Mouse (Mus musculus) urinary bladder, adult 18-20 months (tissue): ENCODE measurements around the gene Zfp28.
"Not testable (repeated sequence)": the region's sequence is repeated elsewhere in the genome, so short reads cannot be mapped to it uniquely, and the experiment has no call there.

ENCODE experiments used
- DNase-seq, 2 experiments: peaks; one replicate each; pipeline ENCODE4 v3.0.0; 2022; ENCODE audit warnings: low spot score in 2 of 2, mixed read lengths in 2 of 2

The Zfp28 gene

GRCm38 (mm10) chr7:6383044-6383455 is at the start of gene Zfp28:
Gene Zfp28 (plus strand): TSS chr7:6383295.
- peak; percentile 88 to 89 for DNase-seq

- DNase-seq: no peak
Observed at GRCm38 (mm10) chr7:6339865-6340264, 43.2 kb upstream of the Zfp28 start.

- DNase-seq: peak; percentile 33 to 54
Observed at GRCm38 (mm10) chr7:6343501-6344071, 39.5 kb upstream of the Zfp28 start, which contains the start of gene Gm3854. Gene Gm3854 (plus strand): TSS chr7:6343759.

GRCm38 (mm10) chr7:6344124-6344523 is 39.0 kb upstream of the Zfp28 start:
- no peak for DNase-seq

GRCm38 (mm10) chr7:6358121-6358520 is 25.0 kb upstream of the Zfp28 start:
- no peak for DNase-seq

GRCm38 (mm10) chr7:6358937-6359590 is 24.0 kb upstream of the Zfp28 start:
- no peak for DNase-seq

- no peak for DNase-seq
Observed at GRCm38 (mm10) chr7:6360477-6361060, 22.5 kb upstream of the Zfp28 start.

GRCm38 (mm10) chr7:6361756-6362155 is 21.3 kb upstream of the Zfp28 start:
- no peak for DNase-seq

- peak; percentile 98 to 99 for DNase-seq
Observed at GRCm38 (mm10) chr7:6362268-6363046, 20.6 kb upstream of the Zfp28 start.

GRCm38 (mm10) chr7:6363047-6363488 is 20.0 kb upstream of the Zfp28 start, which contains the start of gene Zfp78:
Gene Zfp78 (plus strand): TSS chr7:6363280.
- DNase-seq: no peak

- no peak for DNase-seq
Observed at GRCm38 (mm10) chr7:6364761-6365160, 18.3 kb upstream of the Zfp28 start.

GRCm38 (mm10) chr7:6367185-6367584 is 15.9 kb upstream of the Zfp28 start:
- DNase-seq: no peak

GRCm38 (mm10) chr7:6368146-6368545 is 14.9 kb upstream of the Zfp28 start:
- not testable (repeated sequence) for DNase-seq

GRCm38 (mm10) chr7:6369460-6369859 is 13.6 kb upstream of the Zfp28 start:
- DNase-seq: no peak

GRCm38 (mm10) chr7:6372993-6373392 is 10.1 kb upstream of the Zfp28 start:
- DNase-seq: no peak

GRCm38 (mm10) chr7:6378441-6378840 is 4.7 kb upstream of the Zfp28 start:
- no peak for DNase-seq

GRCm38 (mm10) chr7:6381431-6381830 is 1.7 kb upstream of the Zfp28 start:
- no peak for DNase-seq

GRCm38 (mm10) chr7:6384011-6384410 is 916 bp downstream of the Zfp28 start:
- no peak for DNase-seq

- no peak for DNase-seq
Observed at GRCm38 (mm10) chr7:6386995-6387394, 3.9 kb downstream of the Zfp28 start.

- DNase-seq: no peak
Observed at GRCm38 (mm10) chr7:6388971-6389370, 5.9 kb downstream of the Zfp28 start.

GRCm38 (mm10) chr7:6389449-6389848 is 6.4 kb downstream of the Zfp28 start:
- no peak for DNase-seq
